Mouse (Mus musculus) stomach, adult 2 months (tissue): ENCODE results near the gene Fosb. TPM values are rescaled to one million over a fixed set of nuclear protein-coding genes. Genes with fewer than 3 reads are reported as not detected.

Source experiments
- polyA plus RNA-seq: library from polyadenylated mRNA; depleted of rRNA; stranded (reverse); fragments of >200 nt; gene quantifications from 2 replicates; pipeline ENCODE4 v1.2.3, GENCODE M21; 2012; rRNA removed

Gene Fosb
- polyA plus RNA-seq, result 1.1 and 2.1 TPM in 2 replicates

DNA sequence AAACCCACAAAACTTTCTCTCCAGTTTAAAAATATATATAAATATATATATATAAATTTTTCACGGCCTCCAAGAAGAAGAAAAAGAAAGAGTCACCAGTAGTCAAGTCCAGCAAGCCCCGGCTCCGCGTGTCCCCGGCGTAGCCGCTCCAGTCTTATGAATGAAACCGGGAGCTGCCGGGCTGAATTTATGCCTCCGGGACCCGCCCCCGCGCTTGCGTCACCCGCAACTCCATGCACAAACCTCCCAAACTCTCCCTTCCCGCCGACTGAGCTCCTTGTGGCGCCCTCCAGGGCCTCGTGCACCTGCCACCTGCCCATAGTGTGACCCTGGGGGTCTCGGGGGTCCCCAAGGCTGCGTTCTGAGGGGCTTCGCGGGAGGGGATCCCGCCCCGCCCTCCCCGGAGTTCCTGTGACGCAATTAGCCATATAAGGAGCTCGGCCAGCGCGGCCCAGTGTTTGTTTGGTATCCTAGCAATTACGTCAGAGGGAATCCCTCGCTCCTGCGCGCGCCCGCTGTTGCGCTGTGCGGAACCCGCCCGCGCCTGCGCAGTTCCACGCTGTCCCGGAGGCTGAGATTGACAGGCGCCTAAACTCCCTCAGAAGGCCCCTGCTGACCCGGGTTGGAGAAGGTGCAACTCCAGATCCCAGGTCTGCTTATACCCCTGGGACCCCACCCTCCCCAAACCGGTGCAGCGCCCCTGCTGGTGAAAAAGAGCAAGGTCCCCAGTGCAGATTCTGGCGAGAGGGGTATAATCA, at the start of gene Fosb:
Fosb (minus strand) TSS at position 168 of the 758 bp plus-strand sequence.

DNA sequence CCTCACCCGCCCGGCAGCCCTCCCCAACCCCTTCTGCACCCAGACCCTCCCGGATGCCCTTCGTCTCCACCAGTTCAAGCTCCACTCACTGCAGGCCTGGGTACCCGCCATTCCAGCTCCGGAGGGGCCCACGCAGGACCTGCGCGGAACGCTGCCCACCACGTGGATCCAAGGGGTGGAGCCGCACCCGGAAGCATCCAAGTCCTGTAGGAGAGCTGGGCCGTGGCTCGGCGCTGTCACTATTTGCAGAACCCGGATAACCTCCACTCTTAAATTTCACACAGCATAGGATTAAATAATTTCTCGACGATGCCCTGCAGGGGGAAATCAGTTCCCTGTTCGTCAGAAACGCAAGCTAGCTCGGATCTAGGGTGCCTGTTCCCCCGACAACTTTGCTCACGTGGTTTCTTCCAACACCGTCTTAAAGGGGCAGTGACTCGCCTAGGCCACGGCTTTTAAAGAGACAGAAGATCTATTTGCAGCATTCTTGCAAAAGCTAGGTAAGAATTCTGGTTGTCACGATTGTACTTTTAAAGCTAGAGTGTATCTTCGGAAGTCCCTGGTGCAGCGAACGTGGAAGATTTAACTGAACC, 49.5 kb upstream of the Fosb start, which contains the start of the genes Cd3eap and Ppp1r13l:
Cd3eap (minus strand) TSS at position 185 of the 593 bp plus-strand sequence.
Ppp1r13l (plus strand) TSS at position 451 of the 593 bp plus-strand sequence.

DNA sequence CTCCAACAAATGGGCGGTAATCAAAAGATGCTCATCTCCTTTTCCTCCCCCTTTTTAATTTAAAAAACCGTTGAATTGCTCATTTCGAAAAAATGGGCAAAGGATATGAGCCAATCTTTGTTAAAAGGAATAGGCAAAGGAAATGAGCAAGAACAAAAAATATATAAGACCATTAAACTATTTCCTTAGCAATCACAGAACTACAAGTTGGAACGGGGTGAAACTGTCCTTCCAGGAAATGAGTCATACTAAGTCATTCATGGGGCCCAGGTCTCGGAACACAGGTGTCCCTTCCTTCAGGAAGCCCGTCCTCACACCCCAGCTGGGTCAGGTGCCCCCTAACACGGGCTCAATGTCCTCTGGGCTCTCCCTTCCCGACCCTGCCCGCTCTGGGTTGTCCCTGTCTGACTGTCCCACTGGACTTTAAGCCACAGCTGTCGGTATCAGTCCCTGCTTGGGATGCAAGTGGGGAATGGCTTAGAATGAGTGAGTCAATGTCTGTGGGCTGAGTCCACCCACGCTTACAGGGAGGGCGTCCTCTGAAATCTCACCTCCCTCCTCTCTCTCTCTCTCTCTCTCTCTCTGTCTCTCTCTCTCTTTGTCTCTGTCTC, 34.5 kb upstream of the Fosb start, which contains the start of gene Ercc1:
Ercc1 (plus strand) TSS at position 542 of the 611 bp plus-strand sequence.

DNA sequence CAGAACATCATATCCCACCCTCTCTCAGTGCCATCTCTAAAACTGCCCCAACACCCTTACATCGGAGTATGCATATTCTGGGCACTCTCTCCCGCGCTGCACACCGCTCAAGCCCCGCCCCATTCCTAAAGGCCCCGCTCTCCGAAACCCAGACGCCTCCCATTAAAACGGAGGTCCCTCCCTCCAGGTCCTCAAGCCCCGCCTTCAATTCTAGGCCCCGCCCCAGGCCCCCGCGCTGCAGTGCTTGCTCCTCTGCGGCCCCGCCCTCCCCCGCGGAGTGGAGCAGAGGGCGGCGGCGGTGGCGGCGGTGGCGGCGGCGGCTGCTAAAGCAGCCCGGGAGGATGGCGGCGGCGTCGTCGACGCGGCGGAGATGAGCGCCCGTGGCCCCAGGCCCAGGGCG, 27.5 kb downstream of the Fosb start, which contains the start of gene Rtn2:
Rtn2 (plus strand) TSS at position 240 of the 400 bp plus-strand sequence.

DNA sequence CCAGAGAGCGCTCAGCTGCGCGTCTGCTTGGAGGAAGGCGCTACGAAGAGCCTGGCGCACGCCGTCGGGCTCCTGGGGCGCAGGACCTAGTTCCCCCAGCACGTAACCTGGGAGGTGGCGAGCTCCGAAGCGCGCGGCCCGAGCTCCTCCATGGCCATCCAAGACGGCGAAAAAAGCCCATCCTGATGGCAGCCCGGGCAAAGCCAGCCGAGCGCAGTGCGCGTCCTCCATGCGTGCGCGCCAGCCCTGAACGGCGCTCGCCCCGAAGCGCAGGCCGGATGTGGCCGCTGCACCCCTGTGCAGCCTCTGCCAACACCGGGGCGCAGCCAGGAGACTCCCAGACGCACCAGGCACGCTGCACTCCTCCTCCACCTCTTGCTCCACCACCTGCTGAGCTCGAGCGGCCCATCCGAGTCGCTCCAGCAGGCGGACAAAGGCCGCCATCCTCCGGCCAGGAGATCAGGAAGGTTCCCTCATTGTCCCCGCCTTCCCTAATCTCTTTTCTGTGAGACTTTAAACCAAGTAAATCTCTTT, 30.2 kb downstream of the Fosb start, which contains the start of gene Ppm1n:
Ppm1n (minus strand) TSS at position 484 of the 534 bp plus-strand sequence.

DNA sequence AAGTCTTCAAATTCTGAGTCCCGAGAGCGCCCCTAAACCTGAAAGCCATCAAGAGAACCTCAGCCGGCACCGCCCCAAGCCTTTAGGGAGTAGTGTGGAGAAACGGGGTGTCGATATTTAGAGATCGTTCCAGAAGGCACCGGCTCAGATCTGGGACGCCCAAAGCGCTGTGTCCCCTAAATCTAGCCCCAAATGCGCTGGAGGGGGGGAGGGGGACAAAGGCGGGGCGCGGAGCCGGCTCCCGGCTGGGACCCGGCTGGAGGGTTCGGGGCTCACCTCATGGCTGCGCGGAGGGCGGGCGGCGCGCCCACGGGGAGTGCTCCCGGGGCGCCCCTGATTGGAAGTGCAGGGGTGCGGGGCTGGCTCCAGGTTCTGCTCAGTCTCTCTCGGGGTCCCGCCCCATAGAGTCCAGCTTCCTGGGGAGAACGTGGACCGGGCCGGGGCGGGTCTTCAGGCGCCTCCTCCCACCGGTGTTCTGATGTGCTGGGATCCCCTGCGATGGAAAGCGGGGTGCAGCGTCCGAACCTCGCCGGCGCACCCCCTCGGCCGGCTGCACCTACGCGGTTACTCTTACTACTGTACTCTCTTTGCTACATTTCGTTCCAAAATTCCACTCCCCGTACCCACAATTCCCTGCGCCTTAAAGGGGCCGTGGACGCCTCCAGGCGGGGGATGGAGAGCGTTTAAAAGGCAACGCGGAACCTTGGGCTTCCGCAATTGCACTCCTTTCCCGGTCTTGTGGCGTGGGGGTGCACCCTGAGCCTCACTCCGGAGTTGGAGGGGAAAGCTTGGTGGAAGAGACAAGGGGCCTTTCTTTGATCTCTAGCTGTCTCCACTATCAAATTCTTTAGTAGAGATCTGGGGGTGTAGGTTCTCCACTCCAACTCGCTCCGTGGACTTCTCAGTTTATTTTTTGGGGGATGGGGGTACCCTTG, 38.3 kb downstream of the Fosb start, which contains the start of gene Vasp:
Vasp (minus strand) TSS at position 580 of the 935 bp plus-strand sequence.

Other genes starting within 250 kb of the Fosb start
- 21.7 and 24.0 TPM in 2 replicates for gene Dmwd, start 233.8 kb downstream of the Fosb start, polyA plus RNA-seq
- gene Dmpk, start 226.2 kb downstream of the Fosb start, polyA plus RNA-seq, result 706 and 850 TPM in 2 replicates
- 27.1 and 28.4 TPM in 2 replicates for gene Six5, start 215.5 kb downstream of the Fosb start, polyA plus RNA-seq
- 0.05 and 0.11 TPM in 2 replicates for gene Gm4969, start 191.7 kb downstream of the Fosb start, polyA plus RNA-seq
- 4.7 and 6.4 TPM in 2 replicates for gene Fbxo46, start 190.2 kb downstream of the Fosb start, polyA plus RNA-seq
- 7.6 and 10.2 TPM in 2 replicates for gene Qpctl, start 160.8 kb downstream of the Fosb start, polyA plus RNA-seq
- 3.1 and 3.8 TPM in 2 replicates for gene Snrpd2, start 160.3 kb downstream of the Fosb start, polyA plus RNA-seq
- gene Gipr, start 143.9 kb downstream of the Fosb start, polyA plus RNA-seq, result 0.16 and 0.48 TPM in 2 replicates
- 25.7 and 35.9 TPM in 2 replicates for gene Eml2, start 133.6 kb downstream of the Fosb start, polyA plus RNA-seq
- 5.0 and 5.8 TPM in 2 replicates for gene Gpr4, start 97.5 kb downstream of the Fosb start, polyA plus RNA-seq
- 15.9 and 16.9 TPM in 2 replicates for gene Opa3, start 81.7 kb downstream of the Fosb start, polyA plus RNA-seq
- 232 and 302 TPM in 2 replicates for gene Vasp, start 38.2 kb downstream of the Fosb start, polyA plus RNA-seq
- 0.23 and 1.3 TPM in 2 replicates for gene Ppm1n, start 30.0 kb downstream of the Fosb start, polyA plus RNA-seq
- gene Rtn2, start 27.4 kb downstream of the Fosb start, polyA plus RNA-seq, result 25.7 and 26.9 TPM in 2 replicates
- 16.8 and 21.2 TPM in 2 replicates for gene Ercc1, start 34.7 kb upstream of the Fosb start, polyA plus RNA-seq
- 3.9 and 7.8 TPM in 2 replicates for gene Cd3eap, start 49.4 kb upstream of the Fosb start, polyA plus RNA-seq
- gene Ppp1r13l, start 49.7 kb upstream of the Fosb start, polyA plus RNA-seq, result 21.4 and 23.5 TPM in 2 replicates
- 25.1 and 27.9 TPM in 2 replicates for gene Ercc2, start 72.0 kb upstream of the Fosb start, polyA plus RNA-seq
- 16.2 and 18.5 TPM in 2 replicates for gene Klc3, start 94.1 kb upstream of the Fosb start, polyA plus RNA-seq
- 315 and 356 TPM in 2 replicates for gene Ckm, start 94.7 kb upstream of the Fosb start, polyA plus RNA-seq
- gene Mark4, start 148.8 kb upstream of the Fosb start, polyA plus RNA-seq, result 10.8 and 27.7 TPM in 2 replicates
- gene Exoc3l2, start 153.3 kb upstream of the Fosb start, polyA plus RNA-seq, result 6.3 and 7.2 TPM in 2 replicates
- 7.3 and 15.7 TPM in 2 replicates for gene Bloc1s3, start 198.3 kb upstream of the Fosb start, polyA plus RNA-seq
- 119 and 179 TPM in 2 replicates for gene Trappc6a, start 198.3 kb upstream of the Fosb start, polyA plus RNA-seq
- gene Nkpd1, start 207.8 kb upstream of the Fosb start, polyA plus RNA-seq, result 45.5 and 87.5 TPM in 2 replicates